Mouse (Mus musculus): Measurements from ENCODE around the gene Cox6a1.

GRCm38 (mm10) chr5:115330955-115331354, 17.8 kb downstream of the Cox6a1 start:
- no peak for TF ChIP-seq TAL1 (IDR thresholded peaks at IDR 0.05; ENCODE audit: low read length)
- no peak for TF ChIP-seq GATA1 (IDR thresholded peaks at IDR 0.05; ENCODE audit: low read length)
